Comparison of ENCODE assay signal across 8 mouse cellular contexts in genomic region chr2:146290871-146291637, GRCm38 (mm10).
DNase-seq lines count a peak whose midpoint lies in the region; ATAC-seq lines count a peak whose summit lies in the region.

No protein-coding gene starts in this region.

- no peaks in the 10 kb centered on the region for H3K9me3 ChIP-seq in forebrain, embryonic 12.5 days
- no peaks in the 10 kb centered on the region for H3K9me3 ChIP-seq in midbrain, embryonic 14.5 days (ENCODE audit: control insufficient read depth, low read length)

- DNase-seq in ZHBTc4 (ENCODE audit: low read depth, low spot score) = peak; percentile 32
- peak; percentile 71 to 83 for DNase-seq in layer of hippocampus, adult 8-10 months (ENCODE audit: low spot score in 2 of 2)
- DNase-seq in midbrain, embryonic 14.5 days = peak; percentile 83
- DNase-seq in heart, postnatal 10 days = no peak
- no peak for DNase-seq in natural killer cell, adult 2 months (ENCODE audit: low spot score in 2 of 2)

- peaks cover 45% of the 10 kb centered on the region for H3K4me1 ChIP-seq in forebrain, embryonic 12.5 days
- peaks cover 33% of the 10 kb centered on the region for H3K4me1 ChIP-seq in midbrain, embryonic 14.5 days (ENCODE audit: control insufficient read depth, insufficient read depth, low read length)

- H3K27ac ChIP-seq in forebrain, embryonic 12.5 days = peak overlapping the region; percentile 91
- H3K27ac ChIP-seq in midbrain, embryonic 14.5 days (replicated peaks; ENCODE audit: low read depth, low read length) = peak overlapping the region; percentile 78

- no peak overlapping the region for H3K4me2 ChIP-seq in forebrain, embryonic 12.5 days
- no peak overlapping the region for H3K4me2 ChIP-seq in midbrain, embryonic 14.5 days (ENCODE audit: low read length)

- H3K9ac ChIP-seq in forebrain, embryonic 12.5 days = no peak overlapping the region
- H3K9ac ChIP-seq in midbrain, embryonic 14.5 days (replicated peaks; ENCODE audit: low read length) = no peak overlapping the region

- no peaks in the 10 kb centered on the region for H3K36me3 ChIP-seq in forebrain, embryonic 12.5 days (replicated peaks)
- H3K36me3 ChIP-seq in midbrain, embryonic 14.5 days (ENCODE audit: control insufficient read depth, insufficient read depth, low read length) = no peaks in the 10 kb centered on the region

- peak; percentile 97 for ATAC-seq in forebrain, embryonic 12.5 days (ENCODE audit: low FRiP score)
- ATAC-seq in midbrain, embryonic 14.5 days (ENCODE audit: low FRiP score, low TSS enrichment) = peak; percentile 93
- ATAC-seq in inflammation-experienced regulatory T-cells, adult 6 months = no peak
- no peak for ATAC-seq in megakaryocyte, adult 5-6 weeks (ENCODE audit: poor library complexity, severe bottlenecking)

- intact Hi-C loops in heart, postnatal 10 days (cut with DNase I) = no loop called here

- no peaks in the 10 kb centered on the region for H3K27me3 ChIP-seq in forebrain, embryonic 12.5 days
- no peaks in the 10 kb centered on the region for H3K27me3 ChIP-seq in midbrain, embryonic 14.5 days (ENCODE audit: control insufficient read depth, insufficient read depth, low read length)

- no peak overlapping the region for H3K4me3 ChIP-seq in forebrain, embryonic 12.5 days (replicated peaks)
- H3K4me3 ChIP-seq in midbrain, embryonic 14.5 days (replicated peaks; ENCODE audit: low read depth, low read length) = no peak overlapping the region

- WGBS in forebrain, embryonic 12.5 days = 5% methylated on average over 14 of the region's 14 CpGs
- 3% methylated on average over 14 of the region's 14 CpGs for WGBS in midbrain, embryonic 14.5 days

Comparison
In these comparisons a context has a peak if more than half of its experiments do, and no peak if none do; other contexts are left out.
1. DNase-seq: peak in ZHBTc4 (single experiment), layer of hippocampus, adult 8-10 months (2 of 2) and midbrain, embryonic 14.5 days (single experiment); none in heart, postnatal 10 days (0 of 2) and natural killer cell, adult 2 months (0 of 2).
2. ATAC-seq: peak in forebrain, embryonic 12.5 days (single experiment) and midbrain, embryonic 14.5 days (single experiment); none in inflammation-experienced regulatory T-cells, adult 6 months (single experiment) and megakaryocyte, adult 5-6 weeks (single experiment).